Mouse (Mus musculus) lung, adult 2 months (tissue): ENCODE measurements around the gene 2610021A01Rik. TPM values are rescaled to one million over a fixed set of nuclear protein-coding genes. Genes with fewer than 3 reads are reported as not detected.
"Not testable (repeated sequence)": the region's sequence is repeated elsewhere in the genome, so short reads cannot be mapped to it uniquely, and the experiment has no call there.

Experiments
- DNase-seq: peaks from one replicate; pipeline ENCODE4 v3.0.0; 2022
- H3K4me1 ChIP-seq: fragments of 200-500 bp; 2 replicates; pipeline ENCODE4 v1.6.1; 2011; ENCODE audit warnings: low read length; ENCODE audit not compliant: control insufficient read depth, insufficient read depth
- H3K4me3 ChIP-seq: fragments of 200-500 bp; replicated peaks from 2 replicates; pipeline ENCODE3; 2011; ENCODE audit warnings: low read depth, mild to moderate bottlenecking, control low read depth, low read length; ENCODE audit errors: extremely low read depth
- CTCF ChIP-seq: fragments of 200-500 bp; IDR thresholded peaks from 2 replicates; pipeline ENCODE4 v1.5.1; 2011; ENCODE audit warnings: mild to moderate bottlenecking, low read length, control low read depth; ENCODE audit not compliant: insufficient read depth
- POLR2A ChIP-seq: fragments of 200-500 bp; IDR thresholded peaks from 2 replicates; pipeline ENCODE4 v1.6.1; 2011; ENCODE audit warnings: low read depth, mild to moderate bottlenecking, control low read depth, low read length, borderline replicate concordance; ENCODE audit errors: extremely low read depth
- WGBS: fragments of 180-500 bp; shearing (Covaris S2); methylation state at CpG from one replicate; pipeline ENCODE4 v1.1.7; 2018; 5-methylcytosine and 5-hydroxymethylcytosine counted together
- polyA plus RNA-seq: library from polyadenylated mRNA; depleted of rRNA; stranded (reverse); fragments of >200 nt; gene quantifications from 2 replicates; pipeline ENCODE4 v1.2.3, GENCODE M21; 2012; rRNA removed

Gene 2610021A01Rik
- polyA plus RNA-seq, 1 experiment, result 4.3 TPM

- 2% methylated on average over 27 of the region's 27 CpGs for WGBS
- H3K4me3 ChIP-seq, result peak within 1 kb of the TSS; percentile 75
- TF ChIP-seq CTCF (peak; percentile 69), POLR2A (peak; percentile 88; the same call in 1 of the 2 replicates)
- H3K4me1 ChIP-seq, result no peaks in the 10 kb centered on the region
- peak; percentile 86 for DNase-seq
These were observed 33.6 kb downstream of the 2610021A01Rik start, which contains the start of gene Zfp788 for GRCm38 (mm10) chr7:41632409-41633220. Zfp788 (plus strand) TSS chr7:41633203.

GRCm38 (mm10) chr7:41633221-41633984, 34.4 kb downstream of the 2610021A01Rik start:
- Histone ChIP-seq H3K4me3 (peak overlapping the region; percentile 75), H3K4me1 (no peaks in the 10 kb centered on the region)
- WGBS, result under 1% methylated on average over 26 of the region's 26 CpGs
- TF ChIP-seq POLR2A, result peak; percentile 65; the same call in 1 of the 2 replicates
- TF ChIP-seq CTCF, result no peak
- DNase-seq, result peak; percentile 87

GRCm38 (mm10) chr7:41674326-41674725, 75.3 kb downstream of the 2610021A01Rik start:
- 57% methylated on average over 1 of the region's 1 CpGs for WGBS
- not testable (repeated sequence) for DNase-seq, H3K4me3 ChIP-seq, H3K4me1 ChIP-seq

Other genes starting within 250 kb of the 2610021A01Rik start
- gene AI987944, start 205.9 kb upstream of the 2610021A01Rik start, polyA plus RNA-seq, result 2.1 and 3.5 TPM in 2 replicates
- 0.06 TPM in 2 replicates for gene Vmn2r57, start 150.5 kb upstream of the 2610021A01Rik start, polyA plus RNA-seq
- gene Gm20449, start 99.8 kb upstream of the 2610021A01Rik start, polyA plus RNA-seq, result 0.02 and 0.03 TPM in 2 replicates
- 3.5 and 5.3 TPM in 2 replicates for gene AW146154, start 99.3 kb upstream of the 2610021A01Rik start, polyA plus RNA-seq
- not detected in 2 replicates for gene Gm6871, start 25.6 kb upstream of the 2610021A01Rik start, polyA plus RNA-seq
- 1.1 and 1.5 TPM in 2 replicates for gene Zfp788, start 34.0 kb downstream of the 2610021A01Rik start, polyA plus RNA-seq